Mouse (Mus musculus) spleen, adult 2 months (tissue): Measurements from ENCODE around the gene Tmem178. TPM values are rescaled to one million over a fixed set of nuclear protein-coding genes. Genes with fewer than 3 reads are reported as not detected.

Experiments
- DNase-seq, 2 experiments: peaks; one replicate each; pipeline versions ENCODE4 v3.0.0 to v3.0.0-alpha.2; 2012 to 2021; ENCODE audit warnings: low spot score in 2 of 2, low read depth in 1 of 2
- H3K27ac ChIP-seq: fragments of 200-500 bp; 2 replicates; pipeline ENCODE4 v1.5.1; 2012; ENCODE audit warnings: low read length, inconsistent platforms; ENCODE audit not compliant: insufficient read depth
- H3K27me3 ChIP-seq: fragments of 200-500 bp; 2 replicates; pipeline ENCODE4 v1.6.1; 2012; ENCODE audit warnings: mild to moderate bottlenecking, moderate library complexity, low read length, inconsistent platforms; ENCODE audit not compliant: control insufficient read depth, insufficient read depth
- H3K36me3 ChIP-seq: fragments of 200-500 bp; 2 replicates; pipeline ENCODE4 v1.6.1; 2012; ENCODE audit warnings: mild to moderate bottlenecking, low read length, inconsistent platforms; ENCODE audit not compliant: control insufficient read depth, insufficient read depth
- H3K4me1 ChIP-seq: fragments of 200-500 bp; 2 replicates; pipeline ENCODE4 v1.6.1; 2011; ENCODE audit warnings: inconsistent platforms; ENCODE audit not compliant: control insufficient read depth, insufficient read depth, insufficient read length
- H3K4me3 ChIP-seq: fragments of 200-500 bp; 2 replicates; pipeline ENCODE4 v1.5.1; 2011; ENCODE audit warnings: mild to moderate bottlenecking, inconsistent platforms; ENCODE audit not compliant: insufficient read depth, insufficient read length; ENCODE audit errors: extremely low read depth
- CTCF ChIP-seq: fragments of 200-500 bp; IDR thresholded peaks from 2 replicates; pipeline ENCODE4 v1.5.1; 2011; ENCODE audit warnings: mild to moderate bottlenecking, inconsistent platforms; ENCODE audit not compliant: insufficient read depth, insufficient read length, insufficient replicate concordance; ENCODE audit errors: extremely low read depth
- POLR2A ChIP-seq: fragments of 200-500 bp; IDR thresholded peaks from 2 replicates; pipeline ENCODE4 v1.6.1; 2011; ENCODE audit warnings: low read depth, low read length, inconsistent platforms
- WGBS: fragments of 180-500 bp; shearing (Covaris S2); methylation state at CpG from one replicate; pipeline ENCODE4 v1.1.7; 2018; 5-methylcytosine and 5-hydroxymethylcytosine counted together
- polyA plus RNA-seq: library from polyadenylated mRNA; depleted of rRNA; stranded (reverse); fragments of >200 nt; gene quantifications from 2 replicates; pipeline ENCODE4 v1.2.3, GENCODE M21; 2012

Tmem178 gene
- polyA plus RNA-seq, 1 experiment: 0.61 TPM

DNA sequence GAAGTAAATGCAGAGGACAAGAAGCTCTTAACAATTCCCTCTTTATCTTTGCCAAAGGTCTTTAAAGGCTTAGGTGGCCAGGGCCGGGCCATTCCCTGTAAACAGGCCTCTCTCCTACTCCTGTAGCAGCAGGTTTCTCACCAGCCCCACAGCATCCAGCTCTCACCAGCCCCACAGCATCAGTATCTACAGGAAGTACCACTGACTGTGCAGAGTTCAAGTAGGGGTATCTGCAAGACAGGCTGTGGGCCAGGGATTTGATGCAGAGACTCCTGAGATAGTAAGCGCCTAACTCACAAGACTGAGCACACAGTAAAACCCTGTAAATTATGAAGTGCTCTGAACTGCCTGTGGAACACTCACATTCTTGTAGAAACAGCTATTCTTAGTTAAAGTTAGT lies 88.5 kb downstream of the Tmem178 start:
- H3K4me1 ChIP-seq: no peaks in the 10 kb centered on the region; the same call in 1 of the 2 replicates
- DNase-seq: no peak
- TF ChIP-seq POLR2A (no peak), CTCF (no peak)
- no peaks in the 10 kb centered on the region for H3K27me3 ChIP-seq
- no peak overlapping the region for H3K27ac ChIP-seq
- WGBS: 78% methylated on average over 2 of the region's 2 CpGs
- H3K4me3 ChIP-seq: no peak overlapping the region
- peaks cover 20% of the 10 kb centered on the region for H3K36me3 ChIP-seq

DNA sequence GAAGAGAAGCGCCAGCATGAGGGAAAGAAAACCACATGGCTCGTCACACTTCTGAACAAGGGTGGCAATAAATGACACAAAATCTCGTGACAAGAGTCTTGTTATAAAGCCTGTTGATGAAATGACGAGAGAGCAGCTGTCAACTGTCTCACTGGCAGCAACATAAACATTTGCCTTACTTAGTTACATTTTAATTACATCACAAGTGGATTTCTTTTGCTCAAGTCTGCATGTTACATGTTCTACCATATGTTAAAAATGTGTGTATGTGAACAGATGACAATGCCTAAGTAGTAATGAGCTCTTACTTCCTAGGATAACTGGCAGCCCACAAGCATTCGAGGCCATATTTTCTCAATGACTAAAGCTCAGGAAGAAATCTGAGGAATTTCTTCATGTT lies 90.9 kb downstream of the Tmem178 start:
- Histone ChIP-seq H3K27ac (no peak overlapping the region), H3K27me3 (no peaks in the 10 kb centered on the region), H3K4me3 (no peak overlapping the region), H3K4me1 (no peaks in the 10 kb centered on the region; the same call in 1 of the 2 replicates), H3K36me3 (peaks cover 20% of the 10 kb centered on the region)
- WGBS: 87% methylated on average over 5 of the region's 5 CpGs
- no peak for DNase-seq
- no peak for TF ChIP-seq POLR2A
- TF ChIP-seq CTCF: no peak

DNA sequence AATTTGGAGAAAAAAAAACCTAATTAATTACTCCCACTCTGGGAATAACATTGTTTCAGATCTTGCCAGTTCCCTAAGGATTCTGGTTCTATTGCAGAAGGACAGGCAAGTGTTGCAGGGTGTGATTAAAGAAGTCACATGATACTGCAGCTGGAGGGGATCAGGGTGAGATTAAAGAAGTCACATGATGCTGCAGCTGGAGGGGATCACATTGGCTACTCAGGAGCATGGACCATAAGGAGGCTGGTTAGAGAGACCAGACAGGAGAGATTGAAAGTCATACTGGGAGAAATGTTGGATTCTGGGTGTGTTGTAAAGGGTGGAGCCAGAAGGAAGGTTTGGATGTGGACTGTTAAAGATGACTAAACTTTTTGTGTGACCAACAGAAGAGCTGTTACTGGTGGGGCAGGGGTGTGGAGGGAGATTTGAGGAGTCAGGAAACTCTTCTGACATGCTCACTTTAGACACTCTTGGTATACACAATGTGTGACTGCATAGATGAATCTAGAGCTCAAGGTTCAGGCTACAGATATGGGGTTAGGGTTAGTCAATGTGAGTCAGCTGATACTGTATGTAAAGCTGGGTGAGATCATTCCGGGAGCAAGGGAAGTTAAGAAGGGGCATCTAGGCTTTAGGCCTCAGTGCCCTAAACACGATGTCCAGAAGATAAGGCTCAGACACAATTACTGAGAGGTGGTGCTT lies 94.4 kb downstream of the Tmem178 start:
- TF ChIP-seq POLR2A: no peak
- TF ChIP-seq CTCF: no peak
- peaks cover 17% of the 10 kb centered on the region for H3K36me3 ChIP-seq
- no peaks in the 10 kb centered on the region for H3K27me3 ChIP-seq
- WGBS: 95% methylated on average over 2 of the region's 2 CpGs
- DNase-seq: no peak
- no peak overlapping the region for H3K27ac ChIP-seq
- no peak overlapping the region for H3K4me3 ChIP-seq
- H3K4me1 ChIP-seq: peaks cover under 1% of the 10 kb centered on the region

DNA sequence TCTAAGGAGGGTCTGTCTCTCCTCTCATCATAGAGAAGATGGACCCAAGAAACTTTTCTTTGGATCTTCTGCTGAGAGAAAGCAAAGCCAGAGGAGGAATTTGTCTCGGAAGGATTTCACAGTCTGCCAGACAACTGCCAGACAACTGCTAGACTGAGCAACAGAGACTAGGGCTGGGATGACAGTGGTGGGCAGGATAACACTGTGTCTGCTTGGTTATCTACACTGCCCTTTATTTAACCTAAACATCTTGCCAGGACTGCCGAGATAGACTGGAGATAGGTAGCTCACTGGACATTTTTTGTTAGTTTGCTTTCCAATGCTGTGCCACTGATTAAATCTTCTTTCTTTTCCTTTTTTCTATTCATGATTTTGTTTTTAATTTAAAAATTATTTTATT lies 97.2 kb downstream of the Tmem178 start:
- H3K27me3 ChIP-seq: no peaks in the 10 kb centered on the region
- H3K4me3 ChIP-seq: no peak overlapping the region
- 86% methylated on average over 2 of the region's 2 CpGs for WGBS
- H3K4me1 ChIP-seq: peaks cover 3% of the 10 kb centered on the region
- TF ChIP-seq CTCF (no peak), POLR2A (no peak)
- peaks cover 9% of the 10 kb centered on the region for H3K36me3 ChIP-seq
- H3K27ac ChIP-seq: no peak overlapping the region
- DNase-seq: no peak

DNA sequence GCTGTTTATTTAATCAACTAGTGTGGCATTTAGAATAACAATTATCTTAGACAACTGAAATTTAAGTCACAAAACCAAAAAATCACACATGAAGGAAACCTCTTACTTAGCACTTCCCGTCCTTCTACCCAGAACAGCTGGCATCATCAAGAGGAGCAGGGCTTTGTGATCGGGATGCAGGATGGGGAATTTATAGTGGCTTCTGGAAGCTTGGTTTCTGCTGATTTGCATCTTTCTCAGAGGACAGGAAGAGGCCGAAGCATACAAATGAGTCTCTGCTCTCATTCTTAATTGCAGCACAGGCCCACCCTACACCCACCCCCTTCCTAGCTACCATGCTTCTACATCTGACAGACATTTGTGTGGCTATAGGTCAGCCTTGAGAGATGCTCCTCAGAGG lies 99.9 kb downstream of the Tmem178 start:
- WGBS: 90% methylated on average over 3 of the region's 3 CpGs
- H3K27ac ChIP-seq: no peak overlapping the region
- DNase-seq: no peak
- H3K4me1 ChIP-seq: peaks cover 3% of the 10 kb centered on the region; the same call in 1 of the 2 replicates
- H3K27me3 ChIP-seq: no peaks in the 10 kb centered on the region
- H3K4me3 ChIP-seq: no peak overlapping the region
- 0 out of 2 replicates have a peak, but pooled peaks cover 2% of the 10 kb centered on the region for H3K36me3 ChIP-seq
- TF ChIP-seq CTCF: no peak
- TF ChIP-seq POLR2A: no peak

DNA sequence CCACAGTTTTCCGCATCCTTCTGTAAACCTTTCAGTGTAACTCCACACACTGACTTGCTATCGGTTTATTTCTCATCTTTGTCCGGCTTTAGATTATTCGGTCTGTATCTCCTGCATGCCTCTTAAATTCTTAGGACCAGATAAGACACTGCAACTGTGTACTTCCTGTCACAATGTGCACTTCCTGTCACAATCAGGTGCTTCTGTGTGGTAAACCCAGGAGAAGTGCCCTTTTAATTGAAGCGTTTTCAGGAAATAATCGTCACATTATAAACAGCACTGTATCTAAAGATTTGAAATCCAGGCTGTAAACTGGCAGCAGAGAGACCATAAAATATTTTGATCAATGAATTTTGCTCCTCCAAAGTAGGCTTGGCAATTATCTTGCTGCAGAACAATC lies 100.7 kb downstream of the Tmem178 start:
- no peak overlapping the region for H3K4me3 ChIP-seq
- no peaks in the 10 kb centered on the region for H3K27me3 ChIP-seq
- no peak overlapping the region for H3K27ac ChIP-seq
- H3K4me1 ChIP-seq: peaks cover 3% of the 10 kb centered on the region; the same call in 1 of the 2 replicates
- 76% methylated on average over 6 of the region's 6 CpGs for WGBS
- TF ChIP-seq CTCF (no peak), POLR2A (no peak)
- peaks cover 2% of the 10 kb centered on the region; the same call in 1 of the 2 replicates for H3K36me3 ChIP-seq
- no peak for DNase-seq

DNA sequence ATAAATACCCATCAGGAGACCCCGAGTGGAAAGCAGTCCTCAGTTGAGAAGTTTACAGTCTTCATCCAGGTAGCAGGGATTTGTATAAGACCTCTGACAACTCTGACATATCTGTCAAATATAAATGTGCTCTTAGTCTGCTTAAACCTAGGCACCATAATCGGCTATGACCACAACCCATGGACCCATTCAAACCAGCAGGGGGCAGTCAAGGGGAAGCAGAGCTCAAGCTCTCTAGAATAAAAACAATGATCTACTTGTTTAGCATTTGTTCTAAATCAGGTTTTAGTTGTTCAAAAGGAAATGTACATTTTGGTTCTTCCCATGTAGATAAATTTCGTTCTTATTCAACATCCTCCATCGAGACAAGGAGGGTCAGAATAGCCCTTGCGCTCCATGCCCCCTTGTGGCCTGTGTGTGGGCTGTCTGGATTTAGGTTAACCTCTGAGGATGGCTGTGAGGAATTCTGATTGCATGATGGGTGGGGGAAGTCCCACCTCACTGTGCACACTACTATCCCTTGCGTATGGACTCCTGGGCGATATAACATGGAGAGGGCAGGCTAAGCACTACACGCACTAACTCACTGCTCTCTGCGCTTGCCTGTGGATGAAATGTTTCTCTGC lies 101.2 kb downstream of the Tmem178 start:
- Histone ChIP-seq H3K27me3 (no peaks in the 10 kb centered on the region), H3K4me1 (peaks cover 3% of the 10 kb centered on the region; the same call in 1 of the 2 replicates), H3K27ac (no peak overlapping the region), H3K36me3 (peaks cover 2% of the 10 kb centered on the region), H3K4me3 (no peak overlapping the region)
- 87% methylated on average over 9 of the region's 9 CpGs for WGBS
- TF ChIP-seq CTCF: peak; percentile 14; the same call in 1 of the 2 replicates
- no peak for TF ChIP-seq POLR2A
- DNase-seq: peak in 1 of 2 experiments; percentile 32
